Mouse (Mus musculus) brain, adult 2 months (tissue): ENCODE results near the gene Foxn4.

Experiments
- DNase-seq: peaks from one replicate; pipeline ENCODE4 v3.0.0; 2011; ENCODE audit warnings: low read depth, low spot score

The Foxn4 gene

GRCm38 (mm10) chr5:114273693-114274402, at the start of gene Foxn4:
TSS of gene Foxn4 (minus strand) at chr5:114273807.
- DNase-seq: no peak

- DNase-seq: no peak
These were observed 49.6 kb upstream of the Foxn4 start for GRCm38 (mm10) chr5:114323105-114323790.

DNA sequence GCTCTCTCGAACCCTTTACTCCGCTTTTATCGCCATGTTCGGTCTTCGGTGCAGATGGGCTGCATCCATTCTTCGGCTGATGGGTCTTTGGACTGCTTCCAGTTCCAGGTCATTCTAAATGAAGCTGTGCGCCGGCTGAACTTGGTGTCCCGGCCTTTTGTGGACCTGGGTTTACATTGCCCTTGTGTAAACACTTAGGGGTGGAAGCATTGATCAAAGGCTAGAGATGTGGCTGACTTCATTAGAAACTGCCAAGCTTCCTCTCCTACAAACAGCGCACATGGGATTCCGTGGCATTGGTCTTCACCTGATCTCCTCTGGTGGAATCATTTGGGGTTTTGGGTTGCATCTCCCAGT, 36.1 kb upstream of the Foxn4 start:
- DNase-seq: no peak

- peak; percentile 62 for DNase-seq
These were observed 35.4 kb upstream of the Foxn4 start for GRCm38 (mm10) chr5:114308765-114309679.

- DNase-seq: no peak
These were observed 32.9 kb upstream of the Foxn4 start for GRCm38 (mm10) chr5:114306496-114306895.

DNA sequence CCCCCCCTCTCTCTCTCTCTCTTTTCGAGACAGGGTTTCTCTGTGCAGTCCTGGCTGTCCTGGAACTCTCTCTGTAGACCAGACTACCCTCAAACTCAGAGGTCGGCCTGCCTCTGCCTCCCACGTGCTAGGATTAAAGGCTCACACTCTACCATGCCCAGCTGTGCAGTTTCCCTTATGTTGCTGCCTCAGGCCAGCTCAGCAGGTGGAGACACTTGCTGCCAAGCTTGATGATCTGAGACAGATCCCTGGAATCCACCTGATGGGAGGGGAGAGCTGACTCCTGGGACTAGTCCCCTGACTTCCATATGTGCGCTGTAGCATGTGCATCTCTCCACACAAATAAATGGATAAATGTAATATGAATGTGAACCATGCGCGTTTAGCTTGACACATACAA, 29.6 kb upstream of the Foxn4 start:
- no peak for DNase-seq

- DNase-seq: no peak
These were observed 26.4 kb upstream of the Foxn4 start for GRCm38 (mm10) chr5:114299883-114300610.

- no peak for DNase-seq
These were observed 25.7 kb upstream of the Foxn4 start for GRCm38 (mm10) chr5:114299156-114299855.

DNA sequence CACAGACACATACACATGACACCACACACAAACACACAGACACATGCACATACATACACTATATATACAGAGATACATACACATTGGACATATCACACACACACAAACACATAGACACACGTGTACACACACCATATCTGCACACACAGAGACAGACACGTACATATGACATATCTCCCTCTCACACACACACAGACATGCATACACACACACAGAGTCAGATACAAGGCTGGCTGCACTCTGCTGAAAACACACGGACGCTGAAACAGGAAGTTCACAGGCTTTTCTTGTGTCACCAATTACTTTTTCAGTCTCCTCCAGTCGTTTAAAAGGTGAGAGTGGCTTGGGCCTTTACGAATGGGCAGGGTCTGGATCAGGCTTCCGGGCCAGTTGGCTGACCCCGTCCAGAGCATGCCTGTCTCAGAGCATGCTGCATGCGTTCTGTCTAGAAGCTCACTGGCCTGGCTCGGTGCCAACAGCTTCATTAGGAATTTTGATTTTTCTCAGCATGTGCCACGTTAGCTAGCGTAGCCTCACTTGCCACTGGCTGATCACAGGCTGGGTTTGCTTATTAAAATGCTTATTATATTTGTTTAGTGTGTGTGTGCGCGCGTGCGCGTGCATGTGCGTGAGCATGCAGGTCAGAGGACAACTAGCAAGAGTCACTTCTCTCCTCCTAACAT, 24.7 kb upstream of the Foxn4 start:
- DNase-seq: no peak

DNA sequence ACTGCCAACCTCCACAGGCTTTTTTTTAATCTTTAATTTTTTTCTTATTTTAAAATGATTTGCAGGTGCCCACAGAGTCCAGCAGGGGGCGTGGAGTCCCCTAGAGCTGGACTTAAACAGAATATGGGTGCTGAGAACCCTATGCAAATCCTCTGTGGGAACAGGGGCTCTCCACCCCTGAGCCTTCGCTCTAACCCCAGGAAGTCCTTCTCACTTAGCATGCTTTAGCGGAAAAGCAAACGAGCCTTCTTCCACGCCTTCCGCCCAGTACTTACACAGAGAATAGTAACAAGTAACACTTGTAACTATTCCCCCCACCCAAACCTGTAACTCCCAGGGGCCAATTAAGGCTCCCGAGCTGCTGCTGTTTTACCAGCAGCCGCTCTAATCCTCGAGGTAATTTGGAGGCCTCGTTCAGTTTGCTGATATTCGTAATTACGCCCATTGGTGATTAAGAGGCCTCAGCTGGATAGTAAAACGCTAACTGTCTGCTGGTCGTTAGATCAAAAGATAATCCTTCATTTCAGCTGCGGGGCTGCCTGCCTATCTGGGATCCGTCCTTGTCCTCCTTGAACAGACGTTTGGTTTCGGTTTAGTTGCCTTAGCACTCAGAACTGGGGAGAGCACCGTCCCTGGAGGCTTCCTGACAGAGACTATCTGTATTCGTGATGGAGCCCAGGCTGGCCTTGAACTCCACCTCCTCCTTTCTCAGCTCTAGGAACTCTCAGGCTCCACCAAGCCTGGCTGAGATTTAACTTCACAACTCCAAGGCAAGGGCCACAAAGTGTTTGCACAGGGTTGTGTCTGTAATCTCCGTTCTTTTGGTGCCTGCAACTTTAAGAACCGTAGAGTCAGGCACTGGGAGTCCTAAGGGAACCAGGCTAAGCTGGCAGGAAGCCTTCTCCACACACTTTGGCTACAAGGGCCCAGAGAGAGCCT, 23.4 kb upstream of the Foxn4 start:
- no peak for DNase-seq

DNA sequence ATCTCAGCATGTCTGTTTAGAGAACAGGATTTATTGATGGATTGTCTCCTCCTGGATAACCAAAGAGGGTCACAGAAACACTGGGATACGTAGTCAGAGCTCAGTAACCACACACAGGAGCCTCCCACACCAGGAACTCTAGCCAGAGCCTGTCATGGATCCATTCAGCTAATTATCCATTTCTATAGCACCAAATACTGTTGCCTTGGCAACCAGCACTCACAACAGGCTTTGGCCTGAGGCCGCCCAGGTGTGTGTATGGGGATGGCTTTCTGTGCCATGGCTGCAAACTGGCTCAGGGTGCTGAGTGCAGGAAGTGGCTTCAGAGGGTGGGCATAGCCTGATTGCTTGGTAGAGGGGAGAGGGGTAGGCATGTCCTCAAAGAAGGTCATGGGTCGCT, 16.4 kb upstream of the Foxn4 start:
- peak; percentile 36 for DNase-seq

DNA sequence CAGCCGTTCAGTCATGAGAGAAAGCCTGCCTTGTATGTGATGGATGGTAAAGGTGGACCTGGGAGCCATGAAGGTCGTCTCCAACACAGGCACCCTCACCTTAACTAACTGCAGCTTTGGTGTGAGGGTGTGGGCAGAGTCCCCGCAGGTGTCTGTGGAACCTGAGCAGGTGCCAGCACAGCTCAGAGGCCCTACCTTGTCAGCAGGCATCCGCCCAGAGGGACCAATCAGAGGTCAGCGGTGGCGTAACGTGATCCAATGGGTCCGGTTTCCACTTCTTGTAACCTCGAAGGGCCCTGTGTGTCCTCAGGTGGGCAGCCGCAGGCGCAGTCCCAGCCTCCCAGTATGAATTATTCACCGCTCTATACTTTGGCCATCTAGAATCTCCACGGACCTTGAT, 15.3 kb upstream of the Foxn4 start, which contains the start of gene Myo1h:
Myo1h (plus strand) TSS at position 293 of the 400 bp plus-strand sequence.
- DNase-seq: no peak

GRCm38 (mm10) chr5:114288396-114288795, 14.8 kb upstream of the Foxn4 start:
- no peak for DNase-seq

GRCm38 (mm10) chr5:114286872-114287571, 13.4 kb upstream of the Foxn4 start:
- no peak for DNase-seq

GRCm38 (mm10) chr5:114286102-114286501, 12.5 kb upstream of the Foxn4 start:
- DNase-seq: no peak

DNA sequence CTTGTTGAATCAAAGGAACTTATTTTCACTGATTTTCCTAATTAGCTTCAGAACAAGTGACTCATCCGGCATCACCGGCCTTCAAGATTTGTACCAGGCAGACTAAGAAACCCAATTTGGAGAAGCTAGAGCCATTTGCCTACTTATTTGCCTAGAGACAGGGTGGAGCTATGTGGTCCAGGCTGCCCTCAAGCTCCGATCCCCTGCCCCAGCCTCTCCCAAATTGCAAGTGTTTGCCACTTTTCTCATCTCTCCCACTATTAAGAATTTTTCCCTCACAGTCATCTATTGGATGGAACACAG, 11.7 kb upstream of the Foxn4 start:
- DNase-seq: peak; percentile 50

DNA sequence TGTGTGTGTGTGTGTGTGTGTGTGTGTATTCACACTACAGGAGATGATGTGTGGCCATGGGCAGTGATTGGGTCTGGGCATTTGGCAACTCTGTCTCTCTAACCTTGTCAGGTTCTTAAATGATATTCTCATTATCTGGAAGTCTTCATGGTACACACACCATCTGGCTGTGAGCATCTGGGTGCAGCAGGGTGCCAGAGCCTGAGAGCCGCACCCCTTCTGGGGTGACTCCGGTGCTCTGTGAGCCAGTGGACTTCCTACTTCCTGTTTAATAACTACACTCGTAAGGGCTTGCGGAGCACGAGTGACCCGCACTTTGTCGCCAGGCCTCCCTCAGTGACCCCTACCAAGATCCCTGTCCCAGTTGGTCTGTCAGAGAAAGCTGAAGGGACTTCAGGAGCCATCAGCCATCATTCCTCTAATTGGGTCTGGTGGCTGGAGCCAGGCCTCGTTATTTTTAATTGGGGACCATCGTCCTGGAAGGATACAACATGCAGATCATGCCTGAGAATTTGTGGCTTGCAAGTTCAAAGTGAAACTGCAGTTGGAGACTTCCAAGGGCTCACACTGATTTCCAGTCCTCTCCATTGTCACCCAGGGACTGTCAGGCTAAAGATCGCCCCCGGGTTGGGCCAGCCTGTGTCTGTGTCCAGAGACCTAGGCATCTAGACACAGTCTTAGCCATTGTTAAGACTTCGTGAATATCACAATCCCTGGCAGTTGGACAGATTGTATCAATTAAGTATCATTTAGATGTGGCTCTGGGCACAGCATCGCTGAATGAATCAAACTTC, 11.2 kb upstream of the Foxn4 start:
- DNase-seq: no peak

- DNase-seq: no peak
These were observed 8.7 kb upstream of the Foxn4 start for GRCm38 (mm10) chr5:114282346-114282745.
